Mouse (Mus musculus): ENCODE measurements around the gene Klhdc8b. TPM values are rescaled to one million over a fixed set of nuclear protein-coding genes. Genes with fewer than 3 reads are reported as not detected.

The Klhdc8b gene
- polyA plus RNA-seq, 1 experiment: 1.4 TPM

DNA sequence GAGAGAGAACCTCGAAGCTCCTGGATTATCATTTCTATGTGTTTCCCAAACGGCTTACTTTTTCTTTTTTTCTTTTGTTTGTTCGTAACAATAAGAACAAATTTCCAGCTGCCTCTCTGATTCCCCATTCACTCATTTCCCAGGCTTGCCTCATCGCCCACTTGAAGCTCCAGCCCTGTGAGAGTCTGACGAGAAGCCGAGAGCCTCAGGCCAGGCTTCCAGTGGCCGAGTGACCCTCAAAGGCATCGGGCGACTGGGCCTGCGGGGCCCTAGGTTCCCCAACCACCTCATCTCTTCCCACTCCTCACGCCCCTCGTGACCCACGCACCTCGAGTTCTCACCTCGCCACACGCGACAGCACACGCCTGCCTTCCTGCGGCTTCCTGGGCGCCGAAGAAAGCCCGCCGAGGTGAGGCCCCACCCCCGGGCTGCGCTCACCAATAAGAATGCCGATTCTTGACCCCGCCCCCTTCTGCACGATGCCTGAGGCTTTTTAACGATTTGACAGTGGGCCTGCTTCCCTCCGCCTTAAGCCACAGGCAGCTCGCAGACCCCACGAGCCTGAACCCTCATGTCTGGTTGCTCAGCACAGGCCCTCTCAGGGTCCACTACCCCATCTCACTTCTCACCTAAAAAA lies 29.8 kb downstream of the Klhdc8b start:
- H3K4me3 ChIP-seq (ENCODE audit: insufficient read depth, poor library complexity, severe bottlenecking): no peak overlapping the region
- TF ChIP-seq USF1 (IDR thresholded peaks at IDR 0.05; ENCODE audit: low read depth) (no peak), CTCF (IDR thresholded peaks at IDR 0.05; ENCODE audit: control insufficient read depth, insufficient read depth, insufficient read length) (no peak), MAX (IDR thresholded peaks at IDR 0.05) (no peak), MYOG (IDR thresholded peaks at IDR 0.05; ENCODE audit: control insufficient read depth, extremely low read depth, insufficient read length) (no peak)
- H3K79me3 ChIP-seq (ENCODE audit: low read depth): no peaks in the 10 kb centered on the region
- H3K36me3 ChIP-seq (ENCODE audit: control insufficient read depth, insufficient read depth): no peaks in the 10 kb centered on the region
- H3K27me3 ChIP-seq (ENCODE audit: control insufficient read depth, insufficient read depth, insufficient read length): peaks cover 16% of the 10 kb centered on the region
- no peaks in the 10 kb centered on the region for H3K79me2 ChIP-seq (ENCODE audit: control insufficient read depth, insufficient read depth)
- H3ac ChIP-seq (ENCODE audit: control insufficient read depth, insufficient read length, low read depth): no peak overlapping the region

DNA sequence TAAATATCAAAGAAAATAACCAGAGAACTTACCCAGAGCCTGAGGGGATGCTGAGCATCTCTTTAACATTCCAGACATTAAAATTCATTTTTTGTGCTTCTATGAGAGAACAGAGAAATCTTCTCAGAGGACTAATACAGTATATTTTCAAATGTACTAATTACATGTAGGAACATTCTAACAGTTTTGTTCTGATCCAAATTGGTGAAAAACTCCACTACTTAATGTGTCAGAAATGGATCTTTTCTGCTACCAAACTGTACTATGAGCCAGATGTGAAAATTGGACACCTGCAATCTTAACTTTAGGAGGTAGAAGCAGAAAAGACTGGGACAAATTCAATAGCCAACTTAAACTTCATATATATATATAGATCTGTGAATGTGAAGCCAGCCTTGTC lies 33.0 kb downstream of the Klhdc8b start, which contains the start of gene Ccdc36:
Ccdc36 (minus strand) TSS at position 101 of the 400 bp plus-strand sequence.
- TF ChIP-seq MYOG (IDR thresholded peaks at IDR 0.05; ENCODE audit: control insufficient read depth, extremely low read depth, insufficient read length) (no peak), FOSL1 (IDR thresholded peaks at IDR 0.05; ENCODE audit: insufficient read depth, low read length, poor library complexity, severe bottlenecking) (no peak)
- no peaks in the 10 kb centered on the region for H3K79me3 ChIP-seq (ENCODE audit: low read depth)
- no peak within 1 kb of the TSS for H3K4me3 ChIP-seq (ENCODE audit: insufficient read depth, poor library complexity, severe bottlenecking)
- H3K36me3 ChIP-seq (ENCODE audit: control insufficient read depth, insufficient read depth): no peaks in the 10 kb centered on the region
- no peak within 1 kb of the TSS for H3ac ChIP-seq (ENCODE audit: control insufficient read depth, insufficient read length, low read depth)
- H3K79me2 ChIP-seq (ENCODE audit: control insufficient read depth, insufficient read depth): no peaks in the 10 kb centered on the region
- peaks cover 3% of the 10 kb centered on the region for H3K27me3 ChIP-seq (ENCODE audit: control insufficient read depth, insufficient read depth, insufficient read length)

DNA sequence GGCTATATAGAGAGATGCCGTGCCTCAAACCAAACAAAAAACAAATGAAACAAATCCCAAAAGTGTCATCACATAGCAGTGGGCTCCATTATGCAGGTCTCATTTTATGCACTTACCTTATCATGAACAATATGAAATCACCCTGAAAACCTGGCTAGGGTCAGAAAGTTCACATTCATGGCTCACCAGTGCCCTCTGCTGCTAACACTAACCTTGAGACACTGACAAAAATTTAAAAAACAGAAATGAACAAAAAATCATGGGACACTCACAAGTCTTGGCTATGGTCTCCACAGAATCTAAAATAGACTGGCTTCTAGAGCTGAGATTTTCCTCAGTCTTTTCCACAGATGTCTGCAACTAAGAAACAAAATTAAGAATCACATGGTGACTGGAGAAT lies 49.2 kb downstream of the Klhdc8b start:
- Histone ChIP-seq H3ac (ENCODE audit: control insufficient read depth, insufficient read length, low read depth) (no peak overlapping the region), H3K36me3 (ENCODE audit: control insufficient read depth, insufficient read depth) (no peaks in the 10 kb centered on the region), H3K4me3 (ENCODE audit: insufficient read depth, poor library complexity, severe bottlenecking) (no peak overlapping the region), H3K79me3 (ENCODE audit: low read depth) (no peaks in the 10 kb centered on the region), H3K79me2 (ENCODE audit: control insufficient read depth, insufficient read depth) (no peaks in the 10 kb centered on the region), H3K27me3 (ENCODE audit: control insufficient read depth, insufficient read depth, insufficient read length) (no peaks in the 10 kb centered on the region)
- no peak for TF ChIP-seq FOSL1 (IDR thresholded peaks at IDR 0.05; ENCODE audit: insufficient read depth, low read length, poor library complexity, severe bottlenecking)
- TF ChIP-seq CTCF (IDR thresholded peaks at IDR 0.05; ENCODE audit: control insufficient read depth, insufficient read depth, insufficient read length): no peak

DNA sequence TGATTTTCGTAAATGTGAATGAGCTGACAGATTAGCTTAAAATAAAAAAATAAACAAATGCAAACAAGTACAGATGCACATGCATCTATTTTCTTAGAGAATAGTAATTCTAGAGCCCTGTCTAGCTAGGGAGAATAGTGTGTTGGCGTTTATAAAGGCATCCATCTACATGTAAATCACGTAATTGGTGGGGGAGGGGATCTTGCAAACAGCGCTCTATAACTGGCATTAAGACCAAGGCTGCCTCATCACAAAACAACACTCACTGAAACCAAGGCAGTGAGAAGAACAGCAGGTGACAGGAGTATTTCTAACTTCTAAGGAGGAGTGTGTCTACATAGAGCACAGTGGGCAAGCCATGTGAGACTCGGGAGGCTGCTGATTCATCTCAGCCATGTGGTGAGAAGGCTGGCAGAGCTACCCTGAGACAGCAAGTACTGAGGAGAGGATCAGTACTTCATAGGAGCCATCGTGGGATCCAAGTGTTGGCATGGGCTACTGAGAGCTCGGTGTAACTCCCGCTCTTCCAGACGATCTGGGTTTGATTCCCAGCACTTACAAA lies 49.9 kb downstream of the Klhdc8b start:
- Histone ChIP-seq H3K4me3 (ENCODE audit: insufficient read depth, poor library complexity, severe bottlenecking) (no peak overlapping the region), H3K36me3 (ENCODE audit: control insufficient read depth, insufficient read depth) (no peaks in the 10 kb centered on the region), H3K79me2 (ENCODE audit: control insufficient read depth, insufficient read depth) (no peaks in the 10 kb centered on the region), H3K27me3 (ENCODE audit: control insufficient read depth, insufficient read depth, insufficient read length) (no peaks in the 10 kb centered on the region), H3K79me3 (ENCODE audit: low read depth) (no peaks in the 10 kb centered on the region), H3ac (ENCODE audit: control insufficient read depth, insufficient read length, low read depth) (no peak overlapping the region)
- TF ChIP-seq MYOD1 (IDR thresholded peaks at IDR 0.05; ENCODE audit: control insufficient read depth, insufficient read length, low read depth) (no peak), MYOG (IDR thresholded peaks at IDR 0.05; ENCODE audit: control insufficient read depth, extremely low read depth, insufficient read length) (no peak), MAX (IDR thresholded peaks at IDR 0.05) (no peak), FOSL1 (IDR thresholded peaks at IDR 0.05; ENCODE audit: insufficient read depth, low read length, poor library complexity, severe bottlenecking) (no peak), CTCF (IDR thresholded peaks at IDR 0.05; ENCODE audit: control insufficient read depth, insufficient read depth, insufficient read length) (no peak), USF1 (IDR thresholded peaks at IDR 0.05; ENCODE audit: low read depth) (no peak), CEBPB (IDR thresholded peaks at IDR 0.05; ENCODE audit: low read depth) (no peak)

GRCm38 (mm10) chr9:108409535-108409934 lies 51.8 kb downstream of the Klhdc8b start:
- TF ChIP-seq MAX (IDR thresholded peaks at IDR 0.05) (no peak), MYOD1 (IDR thresholded peaks at IDR 0.05; ENCODE audit: control insufficient read depth, insufficient read length, low read depth) (no peak), CEBPB (IDR thresholded peaks at IDR 0.05; ENCODE audit: low read depth) (no peak)
- Histone ChIP-seq H3K4me3 (ENCODE audit: insufficient read depth, poor library complexity, severe bottlenecking) (no peak overlapping the region), H3ac (ENCODE audit: control insufficient read depth, insufficient read length, low read depth) (no peak overlapping the region), H3K79me2 (ENCODE audit: control insufficient read depth, insufficient read depth) (no peaks in the 10 kb centered on the region), H3K36me3 (ENCODE audit: control insufficient read depth, insufficient read depth) (no peaks in the 10 kb centered on the region), H3K79me3 (ENCODE audit: low read depth) (no peaks in the 10 kb centered on the region), H3K27me3 (ENCODE audit: control insufficient read depth, insufficient read depth, insufficient read length) (no peaks in the 10 kb centered on the region)

- H3K79me2 ChIP-seq (ENCODE audit: control insufficient read depth, insufficient read depth): no peaks in the 10 kb centered on the region
- no peaks in the 10 kb centered on the region for H3K36me3 ChIP-seq (ENCODE audit: control insufficient read depth, insufficient read depth)
- H3K79me3 ChIP-seq (ENCODE audit: low read depth): no peaks in the 10 kb centered on the region
- H3ac ChIP-seq (ENCODE audit: control insufficient read depth, insufficient read length, low read depth): no peak overlapping the region
- TF ChIP-seq USF1 (IDR thresholded peaks at IDR 0.05; ENCODE audit: low read depth) (no peak), CEBPB (IDR thresholded peaks at IDR 0.05; ENCODE audit: low read depth) (no peak), MAX (IDR thresholded peaks at IDR 0.05) (no peak), MYOD1 (IDR thresholded peaks at IDR 0.05; ENCODE audit: control insufficient read depth, insufficient read length, low read depth) (no peak), CTCF (IDR thresholded peaks at IDR 0.05; ENCODE audit: control insufficient read depth, insufficient read depth, insufficient read length) (no peak), FOSL1 (IDR thresholded peaks at IDR 0.05; ENCODE audit: insufficient read depth, low read length, poor library complexity, severe bottlenecking) (no peak), MYOG (IDR thresholded peaks at IDR 0.05; ENCODE audit: control insufficient read depth, extremely low read depth, insufficient read length) (no peak)
- no peak overlapping the region for H3K4me3 ChIP-seq (ENCODE audit: insufficient read depth, poor library complexity, severe bottlenecking)
- H3K27me3 ChIP-seq (ENCODE audit: control insufficient read depth, insufficient read depth, insufficient read length): no peaks in the 10 kb centered on the region
Observed at GRCm38 (mm10) chr9:108404451-108404850, 56.9 kb downstream of the Klhdc8b start.

All from C2C12 (cell line).